ENCODE assay signal across 2 mouse cellular contexts in genomic region chr1:157086097-157086994, GRCm38 (mm10).
TF ChIP-seq lines count a peak whose summit lies in the region.

No protein-coding gene starts in this region.

TF ChIP-seq in CH12.LX, 34 proteins besides CTCF, POLR2A, EP300 and RAD21 (continued from another document):
- TF ChIP-seq SMC3 (IDR thresholded peaks at IDR 0.05; ENCODE audit: low read depth, low read length) = peak; percentile 71
- 0 out of 2 replicates have a peak, but pooled peaks have one; percentile 9 for TF ChIP-seq BHLHE40 (IDR thresholded peaks at IDR 0.05; ENCODE audit: low read depth, low read length)
- TF ChIP-seq SIN3A (IDR thresholded peaks at IDR 0.05; ENCODE audit: low read length) = peak; percentile 47; the same call in 1 of the 2 replicates
- TF ChIP-seq MYC (IDR thresholded peaks at IDR 0.05; ENCODE audit: low read depth, low read length) = no peak
- TF ChIP-seq ZC3H11A (IDR thresholded peaks at IDR 0.05; ENCODE audit: low read depth, low read length) = 0 out of 2 replicates have a peak, but pooled peaks have one; percentile 2
- TF ChIP-seq TBP (conservative IDR thresholded peaks at IDR 0.05; ENCODE audit: low read depth, low read length) = no peak

TF ChIP-seq in myocyte, 11 proteins besides CTCF, POLR2A, EP300 and RAD21 (continued from another document):
- TF ChIP-seq MYOG (IDR thresholded peaks at IDR 0.05; ENCODE audit: control insufficient read depth in 1 of 3, insufficient read depth in 1 of 3, insufficient read length in 2 of 3, low read depth in 2 of 3) (no peak), USF1 (IDR thresholded peaks at IDR 0.05; ENCODE audit: low read depth) (no peak), CEBPB (IDR thresholded peaks at IDR 0.05; ENCODE audit: insufficient read depth, poor library complexity, severe bottlenecking) (no peak), TCF12 (IDR thresholded peaks at IDR 0.05; ENCODE audit: insufficient read depth, poor library complexity, severe bottlenecking) (no peak), TCF3 (IDR thresholded peaks at IDR 0.05; ENCODE audit: insufficient read length, low read depth) (no peak)
TF ChIP-seq in myocyte: peak in this region for 0.
